In genomic region chr3:84478195-84478594, GRCm38 (mm10) we compare ENCODE assay signal across 10 mouse cellular contexts. TPM values are rescaled to one million over a fixed set of nuclear protein-coding genes. Genes with fewer than 3 reads are reported as not detected.
DNase-seq lines count a peak whose midpoint lies in the region; ATAC-seq and TF ChIP-seq lines count a peak whose summit lies in the region.
"Had no signal": no experiment of that assay in that cellular context is flagged by ENCODE, and none has a peak within 500 bp of the region (broad histone marks: within the 10 kb centered on the region; RNA-seq: fewer than 3 reads in every experiment).

No protein-coding gene starts in this region.

- WGBS in forebrain, embryonic 13.5 days: 10% methylated on average over 7 of the region's 7 CpGs
- 10% methylated on average over 7 of the region's 7 CpGs for WGBS in forebrain, embryonic 14.5 days
- 7% methylated on average over 7 of the region's 7 CpGs for WGBS in embryonic facial prominence, embryonic 10.5 days
- WGBS in intestine, embryonic 14.5 days: 15% methylated on average over 7 of the region's 7 CpGs
- 10% methylated on average over 7 of the region's 7 CpGs for WGBS in midbrain, embryonic 16.5 days

- DNase-seq in forebrain, embryonic 14.5 days (ENCODE audit: low spot score): no peak
- DNase-seq in embryonic facial prominence, embryonic 10.5 days (ENCODE audit: low spot score): peak; percentile 24
- DNase-seq in intestine, embryonic 14.5 days (ENCODE audit: low spot score): no peak
- DNase-seq in left cerebral cortex, adult 2 months (ENCODE audit: extremely low spot score in 1 of 2, low spot score in 2 of 2): no peak
- no peak for DNase-seq in thymus, postnatal 25 days
- DNase-seq in left cerebral cortex, adult 9 months (ENCODE audit: low spot score in 2 of 2): no peak
- DNase-seq: B cell, adult 2 months; gastrocnemius, postnatal 10 days had no signal

- ATAC-seq in forebrain, embryonic 13.5 days: no peak
- ATAC-seq in forebrain, embryonic 14.5 days: no peak
- no peak for ATAC-seq in intestine, embryonic 14.5 days (replicated peaks; ENCODE audit: low FRiP score, low TSS enrichment, low read depth)
- no peak for ATAC-seq in midbrain, embryonic 16.5 days

- peak overlapping the region; percentile 100 for H3K4me2 ChIP-seq in forebrain, embryonic 13.5 days
- no peak overlapping the region for H3K4me2 ChIP-seq in forebrain, embryonic 14.5 days (ENCODE audit: low read length)
- peak overlapping the region; percentile 97 for H3K4me2 ChIP-seq in intestine, embryonic 14.5 days (ENCODE audit: low read length)
- H3K4me2 ChIP-seq in midbrain, embryonic 16.5 days (ENCODE audit: low read length): peak overlapping the region; percentile 94

- no peak for TF ChIP-seq CTCF in left cerebral cortex, adult 2 months (IDR thresholded peaks at IDR 0.05)

- peaks cover 52% of the 10 kb centered on the region for H3K27me3 ChIP-seq in forebrain, embryonic 13.5 days
- peaks cover 38% of the 10 kb centered on the region for H3K27me3 ChIP-seq in forebrain, embryonic 14.5 days (replicated peaks; ENCODE audit: control insufficient read depth, insufficient read depth, low read length)
- peaks cover 92% of the 10 kb centered on the region for H3K27me3 ChIP-seq in embryonic facial prominence, embryonic 10.5 days (replicated peaks; ENCODE audit: low read depth, poor library complexity, severe bottlenecking)
- peaks cover 18% of the 10 kb centered on the region for H3K27me3 ChIP-seq in intestine, embryonic 14.5 days (replicated peaks; ENCODE audit: control insufficient read depth, insufficient read depth, low read length)
- H3K27me3 ChIP-seq in midbrain, embryonic 16.5 days (ENCODE audit: control insufficient read depth, insufficient read depth, low read depth, low read length): peaks cover 29% of the 10 kb centered on the region

- no peak overlapping the region; the same call in 1 of the 2 replicates for H3K4me3 ChIP-seq in forebrain, embryonic 13.5 days
- no peak overlapping the region for H3K4me3 ChIP-seq in forebrain, embryonic 14.5 days (ENCODE audit: low read depth, low read length)
- peak overlapping the region; percentile 79; the same call in 1 of the 2 replicates for H3K4me3 ChIP-seq in embryonic facial prominence, embryonic 10.5 days
- peak overlapping the region; percentile 49 for H3K4me3 ChIP-seq in intestine, embryonic 14.5 days (ENCODE audit: low read depth, low read length)
- no peak overlapping the region; the same call in 1 of the 2 replicates for H3K4me3 ChIP-seq in midbrain, embryonic 16.5 days (ENCODE audit: low read depth, low read length)
- no peak overlapping the region for H3K4me3 ChIP-seq in left cerebral cortex, adult 2 months

- H3K9me3 ChIP-seq in forebrain, embryonic 13.5 days (replicated peaks): no peaks in the 10 kb centered on the region
- no peaks in the 10 kb centered on the region for H3K9me3 ChIP-seq in forebrain, embryonic 14.5 days (replicated peaks; ENCODE audit: control insufficient read depth, low read length)
- H3K9me3 ChIP-seq in embryonic facial prominence, embryonic 10.5 days: no peaks in the 10 kb centered on the region
- H3K9me3 ChIP-seq in intestine, embryonic 14.5 days (ENCODE audit: control insufficient read depth, low read length): no peaks in the 10 kb centered on the region
- H3K9me3 ChIP-seq in midbrain, embryonic 16.5 days (replicated peaks; ENCODE audit: control insufficient read depth, low read length, poor library complexity, severe bottlenecking): no peaks in the 10 kb centered on the region

- peaks cover 30% of the 10 kb centered on the region for H3K4me1 ChIP-seq in forebrain, embryonic 13.5 days
- peaks cover 8% of the 10 kb centered on the region; the same call in 1 of the 2 replicates for H3K4me1 ChIP-seq in forebrain, embryonic 14.5 days (ENCODE audit: control insufficient read depth, insufficient read depth, low read length)
- H3K4me1 ChIP-seq in embryonic facial prominence, embryonic 10.5 days: peaks cover 43% of the 10 kb centered on the region
- peaks cover 12% of the 10 kb centered on the region for H3K4me1 ChIP-seq in intestine, embryonic 14.5 days (replicated peaks; ENCODE audit: control insufficient read depth, insufficient read depth, low read length)
- H3K4me1 ChIP-seq in midbrain, embryonic 16.5 days (ENCODE audit: control insufficient read depth, insufficient read depth, low read length): peaks cover 20% of the 10 kb centered on the region

- intact Hi-C loops in left cerebral cortex, adult 2 months (cut with DNase I): no loop called here

- no peak overlapping the region for H3K9ac ChIP-seq in forebrain, embryonic 13.5 days
- H3K9ac ChIP-seq in forebrain, embryonic 14.5 days (ENCODE audit: low read length): no peak overlapping the region
- no peak overlapping the region; the same call in 1 of the 2 replicates for H3K9ac ChIP-seq in intestine, embryonic 14.5 days (ENCODE audit: low read length)
- H3K9ac ChIP-seq in midbrain, embryonic 16.5 days (ENCODE audit: low read depth, low read length): no peak overlapping the region

- H3K36me3 ChIP-seq in forebrain, embryonic 13.5 days (ENCODE audit: poor library complexity, severe bottlenecking): no peaks in the 10 kb centered on the region
- no peaks in the 10 kb centered on the region for H3K36me3 ChIP-seq in forebrain, embryonic 14.5 days (ENCODE audit: control insufficient read depth, insufficient read depth, low read length)
- H3K36me3 ChIP-seq in embryonic facial prominence, embryonic 10.5 days (replicated peaks): no peaks in the 10 kb centered on the region
- H3K36me3 ChIP-seq in intestine, embryonic 14.5 days (ENCODE audit: control insufficient read depth, insufficient read depth, low read length): no peaks in the 10 kb centered on the region
- H3K36me3 ChIP-seq in midbrain, embryonic 16.5 days (ENCODE audit: control insufficient read depth, insufficient read depth, low read length): no peaks in the 10 kb centered on the region

- H3K27ac ChIP-seq in forebrain, embryonic 13.5 days: no peak overlapping the region
- no peak overlapping the region for H3K27ac ChIP-seq in forebrain, embryonic 14.5 days (ENCODE audit: low read depth, low read length)
- no peak overlapping the region for H3K27ac ChIP-seq in embryonic facial prominence, embryonic 10.5 days (replicated peaks)
- no peak overlapping the region for H3K27ac ChIP-seq in intestine, embryonic 14.5 days (ENCODE audit: low read depth)
- no peak overlapping the region for H3K27ac ChIP-seq in midbrain, embryonic 16.5 days (ENCODE audit: low read length)
- H3K27ac ChIP-seq in left cerebral cortex, adult 2 months: no peak overlapping the region

RNA-seq across cellular contexts. Expression of gene Fhdc1, which starts 2.0 kb away (rescaled TPM):
- polyA plus RNA-seq in forebrain, embryonic 13.5 days (2015; fragmentation: Nextera tagmentation; extraction: Ambion mirVana): 1.3 and 1.8 TPM in 2 replicates
- polyA plus RNA-seq in forebrain, embryonic 14.5 days (2014; fragmentation: Nextera tagmentation; extraction: Ambion mirVana): 1.3 and 2.8 TPM in 2 replicates
- 4.3 and 5.7 TPM in 2 replicates for polyA plus RNA-seq in embryonic facial prominence, embryonic 10.5 days (2016; fragmentation: Nextera tagmentation; extraction: Ambion mirVana)
- 5.9 and 7.4 TPM in 2 replicates for polyA plus RNA-seq in intestine, embryonic 14.5 days (2014; fragmentation: Nextera tagmentation; extraction: Ambion mirVana)
- 3.5 and 4.9 TPM in 2 replicates for polyA plus RNA-seq in midbrain, embryonic 16.5 days (2015; fragmentation: Nextera tagmentation; extraction: Ambion mirVana)
- 1 to 10 TPM; 3.4 to 4.5 TPM for total RNA-seq in left cerebral cortex, adult 2 months (2021)

Comparison
In these comparisons a context has a peak if more than half of its experiments do, and no peak if none do; other contexts are left out.
1. H3K4me3 ChIP-seq: peak in embryonic facial prominence, embryonic 10.5 days (single experiment) and intestine, embryonic 14.5 days (single experiment); none in forebrain, embryonic 13.5 days (single experiment), forebrain, embryonic 14.5 days (single experiment), midbrain, embryonic 16.5 days (single experiment) and left cerebral cortex, adult 2 months (single experiment).